ENCODE assay signal across 8 mouse cellular contexts in the genomic region with DNA sequence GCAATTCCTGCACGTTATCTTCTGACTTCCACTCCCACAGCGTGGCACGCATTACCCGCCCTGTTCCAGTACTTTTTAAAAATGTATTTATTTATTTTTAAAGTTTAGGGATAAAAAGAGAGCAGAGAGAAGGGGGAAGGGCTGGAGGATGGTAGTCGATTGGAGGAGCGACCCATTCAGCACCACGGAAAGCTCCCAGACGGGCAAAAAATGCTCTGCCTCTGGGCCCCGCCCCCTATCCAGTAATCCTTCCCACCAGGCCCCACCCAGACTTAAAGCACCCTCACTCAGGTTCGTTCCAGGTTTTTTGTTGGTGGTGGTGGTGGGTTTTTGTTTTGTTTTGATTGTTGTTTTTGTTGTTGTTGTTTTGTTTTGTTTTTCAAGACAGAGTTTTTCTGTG. TPM values are rescaled to one million over a fixed set of nuclear protein-coding genes. Genes with fewer than 3 reads are reported as not detected.
DNase-seq lines count a peak whose midpoint lies in the region; ATAC-seq and TF ChIP-seq lines count a peak whose summit lies in the region.
"Had no signal": no experiment of that assay in that cellular context is flagged by ENCODE, and none has a peak within 500 bp of the region (broad histone marks: within the 10 kb centered on the region; RNA-seq: fewer than 3 reads in every experiment).

No protein-coding gene starts in this region.

- H3K4me3 ChIP-seq in liver, postnatal 0 days (ENCODE audit: low read depth, low read length) = no peak overlapping the region
- no peak overlapping the region for H3K4me3 ChIP-seq in liver, embryonic 11.5 days (ENCODE audit: low read depth, low read length)
- H3K4me3 ChIP-seq in midbrain, embryonic 16.5 days (ENCODE audit: low read depth, low read length) = no peak overlapping the region
- H3K4me3 ChIP-seq: heart, adult 2 months had no signal

- peak; percentile 73 for DNase-seq in liver, postnatal 0 days
- DNase-seq in liver, embryonic 11.5 days (ENCODE audit: low spot score) = no peak
- DNase-seq in NIH3T3 (ENCODE audit: low read depth) = peak; percentile 79
- DNase-seq in embryo, embryonic 10 days (ENCODE audit: low spot score) = peak; percentile 48
- no peak for DNase-seq in Muller cell, postnatal 12 days (ENCODE audit: inconsistent ontology term)
- DNase-seq: heart, adult 2 months had no signal

- ATAC-seq in liver, postnatal 0 days = 0 out of 2 replicates have a peak, but pooled peaks have one; percentile 36
- no peak for ATAC-seq in liver, embryonic 11.5 days (replicated peaks; ENCODE audit: low FRiP score)
- peak; percentile 88 for ATAC-seq in megakaryocyte progenitor cell, adult 5-6 weeks (replicated peaks; ENCODE audit: poor library complexity)
- no peak for ATAC-seq in midbrain, embryonic 16.5 days

- WGBS in liver, postnatal 0 days (ENCODE audit: insufficient replicate concordance) = 2% methylated on average over 9 of the region's 10 CpGs
- 2% methylated on average over 10 of the region's 10 CpGs for WGBS in liver, embryonic 11.5 days
- 4% methylated on average over 10 of the region's 10 CpGs for WGBS in midbrain, embryonic 16.5 days

- H3K36me3 ChIP-seq in liver, postnatal 0 days (replicated peaks; ENCODE audit: insufficient read depth, low read length) = no peaks in the 10 kb centered on the region
- H3K36me3 ChIP-seq in liver, embryonic 11.5 days (ENCODE audit: control insufficient read depth, insufficient read depth, low read length) = no peaks in the 10 kb centered on the region
- H3K36me3 ChIP-seq in midbrain, embryonic 16.5 days (ENCODE audit: control insufficient read depth, insufficient read depth, low read length) = peaks cover 18% of the 10 kb centered on the region

- no peak for TF ChIP-seq CTCF in liver, postnatal 0 days (IDR thresholded peaks at IDR 0.05; ENCODE audit: low read depth)

- no peaks in the 10 kb centered on the region for H3K27me3 ChIP-seq in liver, postnatal 0 days (ENCODE audit: insufficient read depth, low read length)
- peaks cover 10% of the 10 kb centered on the region for H3K27me3 ChIP-seq in liver, embryonic 11.5 days (replicated peaks; ENCODE audit: control insufficient read depth, insufficient read depth, low read length)
- no peaks in the 10 kb centered on the region for H3K27me3 ChIP-seq in midbrain, embryonic 16.5 days (ENCODE audit: control insufficient read depth, insufficient read depth, low read depth, low read length)

- no peaks in the 10 kb centered on the region for H3K4me1 ChIP-seq in liver, postnatal 0 days (ENCODE audit: insufficient read depth)
- no peaks in the 10 kb centered on the region for H3K4me1 ChIP-seq in liver, embryonic 11.5 days (replicated peaks; ENCODE audit: control insufficient read depth, insufficient read depth, low read length)
- no peaks in the 10 kb centered on the region for H3K4me1 ChIP-seq in midbrain, embryonic 16.5 days (ENCODE audit: control insufficient read depth, insufficient read depth, low read length)

- H3K9ac ChIP-seq in liver, postnatal 0 days (replicated peaks) = no peak overlapping the region
- H3K9ac ChIP-seq in liver, embryonic 11.5 days (ENCODE audit: low read depth, low read length) = no peak overlapping the region
- no peak overlapping the region for H3K9ac ChIP-seq in midbrain, embryonic 16.5 days (ENCODE audit: low read depth, low read length)

- no peak for TF ChIP-seq EP300 in liver, postnatal 0 days (IDR thresholded peaks at IDR 0.05; ENCODE audit: low read depth)

- H3K4me2 ChIP-seq in liver, postnatal 0 days (ENCODE audit: low read depth, low read length) = no peak overlapping the region
- H3K4me2 ChIP-seq in liver, embryonic 11.5 days = no peak overlapping the region
- H3K4me2 ChIP-seq in midbrain, embryonic 16.5 days (ENCODE audit: low read length) = no peak overlapping the region

- H3K9me3 ChIP-seq in liver, postnatal 0 days (ENCODE audit: low read length) = no peaks in the 10 kb centered on the region
- no peaks in the 10 kb centered on the region for H3K9me3 ChIP-seq in liver, embryonic 11.5 days (ENCODE audit: control insufficient read depth, low read length)
- H3K9me3 ChIP-seq in midbrain, embryonic 16.5 days (replicated peaks; ENCODE audit: control insufficient read depth, low read length, poor library complexity, severe bottlenecking) = no peaks in the 10 kb centered on the region

- no peak overlapping the region for H3K27ac ChIP-seq in liver, postnatal 0 days (ENCODE audit: low read depth)
- no peak overlapping the region for H3K27ac ChIP-seq in liver, embryonic 11.5 days (ENCODE audit: low read depth, low read length)
- no peak overlapping the region for H3K27ac ChIP-seq in midbrain, embryonic 16.5 days (ENCODE audit: low read length)
- H3K27ac ChIP-seq: heart, adult 2 months had no signal

RNA-seq across cellular contexts. Expression of a gene that starts 11.1 kb away (rescaled TPM):
- polyA plus RNA-seq in liver, postnatal 0 days (2015; fragmentation: Nextera tagmentation; extraction: Ambion mirVana) = 1.2 and 1.6 TPM in 2 replicates
- 18.4 and 19.1 TPM in 2 replicates for polyA plus RNA-seq in liver, embryonic 11.5 days (2014; fragmentation: Nextera tagmentation; extraction: Ambion mirVana)
- total RNA-seq in megakaryocyte progenitor cell, adult 5-6 weeks (2015) = not detected in 2 replicates
- not detected in 2 replicates for total RNA-seq in megakaryocyte progenitor cell, adult 5-6 weeks (2017)
- polyA plus RNA-seq in midbrain, embryonic 16.5 days (2015; fragmentation: Nextera tagmentation; extraction: Ambion mirVana) = 761 and 788 TPM in 2 replicates

RNA-seq across cellular contexts. Expression of a gene that starts 12.7 kb away (rescaled TPM):
- 1.7 and 2.3 TPM in 2 replicates for polyA plus RNA-seq in liver, postnatal 0 days (2015; fragmentation: Nextera tagmentation; extraction: Ambion mirVana)
- polyA plus RNA-seq in liver, embryonic 11.5 days (2014; fragmentation: Nextera tagmentation; extraction: Ambion mirVana) = 1.8 and 3.6 TPM in 2 replicates
- 14.1 and 24.0 TPM in 2 replicates for total RNA-seq in megakaryocyte progenitor cell, adult 5-6 weeks (2015)
- 5.3 and 13.7 TPM in 2 replicates for total RNA-seq in megakaryocyte progenitor cell, adult 5-6 weeks (2017)
- 2.7 and 2.9 TPM in 2 replicates for polyA plus RNA-seq in midbrain, embryonic 16.5 days (2015; fragmentation: Nextera tagmentation; extraction: Ambion mirVana)

RNA-seq across cellular contexts. Expression of a gene that starts 14.6 kb away (rescaled TPM):
- polyA plus RNA-seq in liver, postnatal 0 days (2015; fragmentation: Nextera tagmentation; extraction: Ambion mirVana) = 17.4 and 17.6 TPM in 2 replicates
- 2.2 and 2.9 TPM in 2 replicates for polyA plus RNA-seq in liver, embryonic 11.5 days (2014; fragmentation: Nextera tagmentation; extraction: Ambion mirVana)
- 28.1 and 30.3 TPM in 2 replicates for total RNA-seq in megakaryocyte progenitor cell, adult 5-6 weeks (2015)
- total RNA-seq in megakaryocyte progenitor cell, adult 5-6 weeks (2017) = 10.0 and 12.7 TPM in 2 replicates
- not detected in 2 replicates for polyA plus RNA-seq in midbrain, embryonic 16.5 days (2015; fragmentation: Nextera tagmentation; extraction: Ambion mirVana)

RNA-seq across cellular contexts. Expression of a gene that starts 20.7 kb away (rescaled TPM):
- polyA plus RNA-seq in liver, postnatal 0 days (2015; fragmentation: Nextera tagmentation; extraction: Ambion mirVana) = 221 and 231 TPM in 2 replicates
- polyA plus RNA-seq in liver, embryonic 11.5 days (2014; fragmentation: Nextera tagmentation; extraction: Ambion mirVana) = 60.6 and 61.9 TPM in 2 replicates
- total RNA-seq in megakaryocyte progenitor cell, adult 5-6 weeks (2015) = 406 and 473 TPM in 2 replicates
- 229 and 322 TPM in 2 replicates for total RNA-seq in megakaryocyte progenitor cell, adult 5-6 weeks (2017)
- 15.3 and 23.5 TPM in 2 replicates for polyA plus RNA-seq in midbrain, embryonic 16.5 days (2015; fragmentation: Nextera tagmentation; extraction: Ambion mirVana)

RNA-seq across cellular contexts. Expression of a gene that starts 23.3 kb away (rescaled TPM):
- 0.05 TPM in 1 of 2 replicates, not detected in the other for polyA plus RNA-seq in liver, postnatal 0 days (2015; fragmentation: Nextera tagmentation; extraction: Ambion mirVana)
- polyA plus RNA-seq in liver, embryonic 11.5 days (2014; fragmentation: Nextera tagmentation; extraction: Ambion mirVana) = 0.22 and 0.95 TPM in 2 replicates
- total RNA-seq in megakaryocyte progenitor cell, adult 5-6 weeks (2015) = not detected in 2 replicates
- total RNA-seq in megakaryocyte progenitor cell, adult 5-6 weeks (2017) = not detected in 2 replicates
- polyA plus RNA-seq in midbrain, embryonic 16.5 days (2015; fragmentation: Nextera tagmentation; extraction: Ambion mirVana) = 0.67 and 0.73 TPM in 2 replicates
- total RNA-seq: heart, adult 2 months had no signal
- polyA plus RNA-seq: heart, adult 2 months had no signal

Comparison
In these comparisons a context has a peak if more than half of its experiments do, and no peak if none do; other contexts are left out.
1. ATAC-seq: peak in liver, postnatal 0 days (single experiment) and megakaryocyte progenitor cell, adult 5-6 weeks (single experiment); none in liver, embryonic 11.5 days (single experiment) and midbrain, embryonic 16.5 days (single experiment).
2. DNase-seq: peak in liver, postnatal 0 days (single experiment), NIH3T3 (single experiment) and embryo, embryonic 10 days (single experiment); none in liver, embryonic 11.5 days (single experiment) and Muller cell, postnatal 12 days (single experiment).
3. RNA of a gene that starts 11.1 kb away (polyA plus RNA-seq): 761 to 788 TPM in midbrain, embryonic 16.5 days; 18.4 to 19.1 TPM in liver, embryonic 11.5 days and 1.2 to 1.6 TPM in liver, postnatal 0 days; every median in the first group is over 10 times any median in the second.